ENCODE assay signal across 32 mouse cellular contexts in the genomic region with DNA sequence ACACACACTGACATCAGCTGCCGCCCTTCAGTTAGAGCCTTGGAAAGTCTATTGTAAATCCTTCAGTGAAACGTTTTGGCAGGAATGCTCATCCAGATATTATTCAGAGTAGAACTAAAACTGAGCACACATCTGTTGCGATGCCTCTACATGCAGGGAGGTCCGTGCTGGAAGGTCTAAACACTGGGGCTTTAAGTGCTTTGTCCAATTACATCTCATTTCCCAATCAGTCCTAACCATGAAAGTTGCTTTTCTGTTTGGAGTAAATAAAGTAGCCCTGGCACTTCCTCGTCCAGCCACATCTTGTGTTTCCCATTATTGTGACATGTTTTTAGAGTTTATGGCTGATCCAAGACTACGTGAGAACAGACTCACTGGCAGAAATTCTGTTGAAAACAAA. TPM values are rescaled to one million over a fixed set of nuclear protein-coding genes. Genes with fewer than 3 reads are reported as not detected.
DNase-seq lines count a peak whose midpoint lies in the region; ATAC-seq and TF ChIP-seq lines count a peak whose summit lies in the region.
"Had no signal": no experiment of that assay in that cellular context is flagged by ENCODE, and none has a peak within 500 bp of the region (broad histone marks: within the 10 kb centered on the region; RNA-seq: fewer than 3 reads in every experiment).

No protein-coding gene starts in this region.

- H3K4me3 ChIP-seq in forebrain, postnatal 0 days (ENCODE audit: low read depth, low read length) = no peak overlapping the region
- no peak overlapping the region for H3K4me3 ChIP-seq in forebrain, embryonic 14.5 days (ENCODE audit: low read depth, low read length)
- H3K4me3 ChIP-seq in lung, embryonic 16.5 days (ENCODE audit: low read length) = no peak overlapping the region
- H3K4me3 ChIP-seq: embryonic facial prominence, embryonic 15.5 days; forebrain, embryonic 13.5 days; gastrocnemius, adult 2 months; heart, adult 2 months; heart, embryonic 12.5 days; kidney, embryonic 15.5 days; left cerebral cortex, adult 2 months; limb, embryonic 12.5 days; liver, embryonic 15.5 days; megakaryocyte, embryonic 14.5 days; midbrain, embryonic 12.5 days; neural tube, embryonic 13.5 days had no signal

- no peak overlapping the region for H3K9ac ChIP-seq in forebrain, postnatal 0 days
- H3K9ac ChIP-seq in forebrain, embryonic 14.5 days (ENCODE audit: low read length) = no peak overlapping the region
- no peak overlapping the region for H3K9ac ChIP-seq in lung, embryonic 16.5 days (ENCODE audit: low read length)
- H3K9ac ChIP-seq: embryonic facial prominence, embryonic 15.5 days; forebrain, embryonic 13.5 days; heart, embryonic 12.5 days; kidney, embryonic 15.5 days; limb, embryonic 12.5 days; liver, embryonic 15.5 days; midbrain, embryonic 12.5 days; neural tube, embryonic 13.5 days had no signal

- no peak overlapping the region for H3K4me2 ChIP-seq in forebrain, postnatal 0 days (ENCODE audit: low read depth)
- no peak overlapping the region for H3K4me2 ChIP-seq in forebrain, embryonic 14.5 days (ENCODE audit: low read length)
- H3K4me2 ChIP-seq in lung, embryonic 16.5 days (ENCODE audit: low read depth, low read length) = no peak overlapping the region
- H3K4me2 ChIP-seq: embryonic facial prominence, embryonic 15.5 days; forebrain, embryonic 13.5 days; heart, embryonic 12.5 days; kidney, embryonic 15.5 days; limb, embryonic 12.5 days; liver, embryonic 15.5 days; midbrain, embryonic 12.5 days; neural tube, embryonic 13.5 days had no signal

- H3K36me3 ChIP-seq in forebrain, postnatal 0 days (ENCODE audit: insufficient read depth) = no peaks in the 10 kb centered on the region
- H3K36me3 ChIP-seq in forebrain, embryonic 14.5 days (ENCODE audit: control insufficient read depth, insufficient read depth, low read length) = no peaks in the 10 kb centered on the region
- no peaks in the 10 kb centered on the region for H3K36me3 ChIP-seq in lung, embryonic 16.5 days (ENCODE audit: control insufficient read depth, insufficient read depth, low read length)
- H3K36me3 ChIP-seq: embryonic facial prominence, embryonic 15.5 days; heart, embryonic 12.5 days; kidney, embryonic 15.5 days; limb, embryonic 12.5 days; liver, embryonic 15.5 days; midbrain, embryonic 12.5 days; neural tube, embryonic 13.5 days had no signal

- peak; percentile 51 for DNase-seq in forebrain, postnatal 0 days
- DNase-seq in forebrain, embryonic 14.5 days (ENCODE audit: low spot score) = no peak
- no peak for DNase-seq in lung, postnatal 25 days (ENCODE audit: low spot score)
- peak; percentile 6 for DNase-seq in NIH3T3 (ENCODE audit: low read depth)
- DNase-seq in frontal cortex, postnatal 14 days (ENCODE audit: low spot score in 2 of 2) = no peak
- DNase-seq in left cerebral cortex, adult 11 months (ENCODE audit: low spot score) = no peak
- DNase-seq: adrenal gland, postnatal 10 days; cerebellum, adult 18-20 months; cerebellum, postnatal 10 days; gastrocnemius, adult 2 months; gastrocnemius, postnatal 36 days; heart, adult 2 months; kidney, adult 18-20 months; kidney, postnatal 36 days; layer of hippocampus, adult 9-11 months; lung, postnatal 4 days; right cerebral cortex, postnatal 4 days; thymus, adult 18-20 months; thymus, postnatal 25 days had no signal

- 49% methylated on average over 6 of the region's 6 CpGs for WGBS in forebrain, postnatal 0 days
- WGBS in forebrain, embryonic 14.5 days = 77% methylated on average over 6 of the region's 6 CpGs
- 56% methylated on average over 6 of the region's 6 CpGs for WGBS in lung, embryonic 16.5 days

- no peaks in the 10 kb centered on the region for H3K9me3 ChIP-seq in forebrain, postnatal 0 days (ENCODE audit: low read length)
- no peaks in the 10 kb centered on the region for H3K9me3 ChIP-seq in forebrain, embryonic 14.5 days (replicated peaks; ENCODE audit: control insufficient read depth, low read length)
- H3K9me3 ChIP-seq in lung, embryonic 16.5 days (ENCODE audit: control insufficient read depth, low read length) = no peaks in the 10 kb centered on the region
- H3K9me3 ChIP-seq: embryonic facial prominence, embryonic 15.5 days; forebrain, embryonic 13.5 days; heart, embryonic 12.5 days; kidney, embryonic 15.5 days; limb, embryonic 12.5 days; liver, embryonic 15.5 days; megakaryocyte, embryonic 14.5 days; midbrain, embryonic 12.5 days; neural tube, embryonic 13.5 days had no signal

- TF ChIP-seq CTCF in forebrain, postnatal 0 days (IDR thresholded peaks at IDR 0.05; ENCODE audit: low read depth) = no peak

- no peaks in the 10 kb centered on the region for H3K27me3 ChIP-seq in forebrain, postnatal 0 days (ENCODE audit: insufficient read depth, low read length)
- no peaks in the 10 kb centered on the region for H3K27me3 ChIP-seq in forebrain, embryonic 14.5 days (replicated peaks; ENCODE audit: control insufficient read depth, insufficient read depth, low read length)
- H3K27me3 ChIP-seq in lung, embryonic 16.5 days (ENCODE audit: control insufficient read depth, insufficient read depth, low read depth, low read length) = no peaks in the 10 kb centered on the region
- H3K27me3 ChIP-seq: embryonic facial prominence, embryonic 15.5 days; forebrain, embryonic 13.5 days; heart, embryonic 12.5 days; kidney, embryonic 15.5 days; liver, embryonic 15.5 days; megakaryocyte, embryonic 14.5 days; neural tube, embryonic 13.5 days had no signal

- no peaks in the 10 kb centered on the region for H3K4me1 ChIP-seq in forebrain, postnatal 0 days (ENCODE audit: insufficient read depth)
- no peaks in the 10 kb centered on the region for H3K4me1 ChIP-seq in forebrain, embryonic 14.5 days (ENCODE audit: control insufficient read depth, insufficient read depth, low read length)
- H3K4me1 ChIP-seq in lung, embryonic 16.5 days (replicated peaks; ENCODE audit: control insufficient read depth, insufficient read depth, low read length) = no peaks in the 10 kb centered on the region
- H3K4me1 ChIP-seq: embryonic facial prominence, embryonic 15.5 days; forebrain, embryonic 13.5 days; heart, embryonic 12.5 days; kidney, embryonic 15.5 days; liver, embryonic 15.5 days; megakaryocyte, embryonic 14.5 days; midbrain, embryonic 12.5 days had no signal

- peak; percentile 65; the same call in 1 of the 2 replicates for ATAC-seq in forebrain, postnatal 0 days
- ATAC-seq in forebrain, embryonic 14.5 days = no peak
- ATAC-seq in lung, embryonic 16.5 days (ENCODE audit: low read depth) = peak; percentile 28; the same call in 1 of the 2 replicates
- ATAC-seq: forebrain, embryonic 13.5 days; hindbrain, embryonic 16.5 days had no signal

- no peak overlapping the region for H3K27ac ChIP-seq in forebrain, postnatal 0 days (ENCODE audit: low read depth, low read length)
- no peak overlapping the region for H3K27ac ChIP-seq in forebrain, embryonic 14.5 days (ENCODE audit: low read depth, low read length)
- H3K27ac ChIP-seq in lung, embryonic 16.5 days (ENCODE audit: low read length) = no peak overlapping the region
- H3K27ac ChIP-seq: embryonic facial prominence, embryonic 15.5 days; forebrain, embryonic 13.5 days; gastrocnemius, adult 2 months; heart, adult 2 months; kidney, embryonic 15.5 days; left cerebral cortex, adult 2 months; limb, embryonic 12.5 days; liver, embryonic 15.5 days; midbrain, embryonic 12.5 days; neural tube, embryonic 13.5 days; stomach, postnatal 0 days had no signal

RNA-seq across cellular contexts. Expression of gene Tsc22d1, which starts 40.2 kb away (rescaled TPM):
- 676 and 725 TPM in 2 replicates for total RNA-seq in forebrain, postnatal 0 days (2014; rRNA removed)
- 575 and 682 TPM in 2 replicates for polyA plus RNA-seq in forebrain, postnatal 0 days (2015; fragmentation: Nextera tagmentation; extraction: Ambion mirVana)
- polyA plus RNA-seq in forebrain, embryonic 14.5 days (2014; fragmentation: Nextera tagmentation; extraction: Ambion mirVana) = 854 and 922 TPM in 2 replicates
- 737 and 792 TPM in 2 replicates for polyA plus RNA-seq in lung, embryonic 16.5 days (2015; fragmentation: Nextera tagmentation; extraction: Ambion mirVana)

Comparison
In these comparisons a context has a peak if more than half of its experiments do, and no peak if none do; other contexts are left out.
1. DNase-seq: peak in forebrain, postnatal 0 days (single experiment) and NIH3T3 (single experiment); none in forebrain, embryonic 14.5 days (single experiment), lung, postnatal 25 days (single experiment), frontal cortex, postnatal 14 days (0 of 2) and left cerebral cortex, adult 11 months (single experiment).